Mouse (Mus musculus) small intestine, adult 2 months (tissue): ENCODE results near the gene Wasf3. TPM values are rescaled to one million over a fixed set of nuclear protein-coding genes. Genes with fewer than 3 reads are reported as not detected.

Experiments
- H3K27ac ChIP-seq: fragments of 200-500 bp; 2 replicates; pipeline ENCODE4 v1.5.1; 2012; ENCODE audit warnings: low read depth, low read length, control low read depth, inconsistent platforms; ENCODE audit not compliant: insufficient read depth
- H3K27me3 ChIP-seq: fragments of 200-500 bp; 2 replicates; pipeline ENCODE4 v1.6.1; 2012; ENCODE audit warnings: mild to moderate bottlenecking, moderate library complexity, low read length, inconsistent platforms; ENCODE audit not compliant: control insufficient read depth, insufficient read depth
- H3K36me3 ChIP-seq: fragments of 200-500 bp; 2 replicates; pipeline ENCODE4 v1.6.1; 2012; ENCODE audit warnings: mild to moderate bottlenecking, low read length, control low read depth, inconsistent platforms; ENCODE audit not compliant: control insufficient read depth, insufficient read depth
- H3K4me1 ChIP-seq: fragments of 200-500 bp; 2 replicates; pipeline ENCODE4 v1.6.1; 2012; ENCODE audit warnings: low read length, inconsistent platforms, mixed read lengths; ENCODE audit not compliant: control insufficient read depth, insufficient read depth, insufficient read length
- H3K4me3 ChIP-seq: fragments of 200-500 bp; 2 replicates; pipeline ENCODE4 v1.5.1; 2012; ENCODE audit warnings: low read depth, mild to moderate bottlenecking, control low read depth, inconsistent platforms, low read length, moderate library complexity
- CTCF ChIP-seq: fragments of 200-500 bp; IDR thresholded peaks from 2 replicates; pipeline ENCODE4 v1.5.1; 2012; ENCODE audit warnings: low read depth, mild to moderate bottlenecking, control low read depth, inconsistent platforms, low read length, moderate library complexity, mixed read lengths; ENCODE audit not compliant: insufficient replicate concordance, insufficient read length; ENCODE audit errors: extremely low read depth
- POLR2A ChIP-seq: fragments of 200-500 bp; IDR thresholded peaks from 2 replicates; pipeline ENCODE4 v1.6.1; 2012; ENCODE audit warnings: low read depth, mild to moderate bottlenecking, control low read depth, inconsistent platforms, low read length, moderate library complexity
- WGBS: fragments of 180-500 bp; shearing (Covaris S2); methylation state at CpG from one replicate; pipeline ENCODE4 v1.1.7; 2018; 5-methylcytosine and 5-hydroxymethylcytosine counted together
- polyA plus RNA-seq: library from polyadenylated mRNA; depleted of rRNA; stranded (reverse); fragments of >200 nt; gene quantifications from 2 replicates; pipeline ENCODE4 v1.2.3, GENCODE M21; 2012

The Wasf3 gene
- polyA plus RNA-seq, 1 experiment: 0.86 TPM

- H3K27me3 ChIP-seq: no peaks in the 10 kb centered on the region
- H3K36me3 ChIP-seq: no peaks in the 10 kb centered on the region
- TF ChIP-seq CTCF (no peak), POLR2A (no peak)
- 0 out of 2 replicates have a peak, but pooled peaks cover 3% of the 10 kb centered on the region for H3K4me1 ChIP-seq
- 68% methylated on average over 4 of the region's 4 CpGs for WGBS
- no peak overlapping the region for H3K4me3 ChIP-seq
- no peak overlapping the region for H3K27ac ChIP-seq
Measured at GRCm38 (mm10) chr5:146414611-146415010, 29.8 kb downstream of the Wasf3 start.

DNA sequence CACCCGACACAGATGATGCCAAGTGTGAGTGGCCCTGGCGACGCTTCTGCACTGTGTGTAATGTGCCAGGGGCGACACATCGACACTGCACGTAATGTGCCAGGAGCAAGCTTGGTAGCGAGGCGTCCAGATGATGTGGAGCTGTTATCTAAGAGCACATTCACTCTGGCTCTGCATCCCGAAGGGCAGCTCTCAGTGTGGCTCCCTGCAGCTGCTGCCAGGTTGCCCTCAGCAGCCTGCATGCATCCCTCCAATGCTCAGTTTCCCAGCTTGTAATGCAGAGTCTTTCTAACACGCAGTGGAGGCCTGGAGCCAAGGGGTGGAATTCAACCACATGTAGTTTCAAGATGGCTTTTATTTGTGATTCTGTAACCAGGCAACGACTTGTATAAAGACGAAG lies 30.4 kb downstream of the Wasf3 start:
- WGBS: 73% methylated on average over 12 of the region's 12 CpGs
- TF ChIP-seq POLR2A: no peak
- TF ChIP-seq CTCF: no peak

DNA sequence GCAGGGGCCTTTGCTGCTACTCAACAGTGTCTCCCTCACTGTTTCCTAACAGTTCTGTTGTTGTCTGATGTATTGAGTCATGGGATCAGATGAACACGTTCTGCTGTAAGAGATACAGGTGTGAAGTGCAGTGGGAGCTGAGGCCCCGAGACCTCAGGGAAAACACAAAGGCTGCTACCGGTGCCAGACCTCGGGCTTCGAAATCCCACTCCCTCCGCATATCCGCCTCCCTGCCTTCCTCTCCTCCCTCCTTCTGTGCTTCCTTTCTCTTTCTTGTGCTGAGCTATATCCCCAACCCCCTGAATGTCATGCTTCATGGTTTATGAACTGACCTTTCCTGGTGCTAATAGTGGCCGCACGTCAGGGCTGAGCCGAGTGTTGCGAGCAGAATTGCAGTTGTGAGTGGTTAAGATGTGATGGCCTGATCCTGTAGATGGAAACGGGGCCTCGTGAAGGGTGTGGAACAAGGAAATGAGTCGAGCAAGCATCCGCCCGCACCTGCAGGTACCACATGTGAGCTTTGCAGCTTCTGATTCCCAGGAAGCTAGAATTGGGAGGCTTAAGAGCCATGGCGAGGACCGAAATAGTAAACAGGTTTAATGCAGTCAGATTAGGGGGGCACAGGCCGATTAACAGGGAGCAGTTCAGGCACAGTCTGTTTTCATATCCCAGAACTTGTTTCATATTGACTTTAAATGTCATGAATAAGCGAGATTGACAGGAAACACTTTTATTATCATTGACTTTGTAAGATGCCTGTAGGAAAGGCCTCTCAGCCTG lies 31.7 kb downstream of the Wasf3 start:
- 0 out of 2 replicates have a peak, but pooled peaks cover 3% of the 10 kb centered on the region for H3K4me1 ChIP-seq
- 67% methylated on average over 20 of the region's 20 CpGs for WGBS
- no peak overlapping the region for H3K4me3 ChIP-seq
- no peak overlapping the region for H3K27ac ChIP-seq
- no peak for TF ChIP-seq CTCF
- no peak for TF ChIP-seq POLR2A
- no peaks in the 10 kb centered on the region for H3K27me3 ChIP-seq
- no peaks in the 10 kb centered on the region for H3K36me3 ChIP-seq

More for the DNA sequence above, 30.4 kb downstream of the Wasf3 start:
- no peak overlapping the region for H3K4me3 ChIP-seq
- H3K4me1 ChIP-seq: 0 out of 2 replicates have a peak, but pooled peaks cover 3% of the 10 kb centered on the region
- no peak overlapping the region for H3K27ac ChIP-seq
- no peaks in the 10 kb centered on the region for H3K27me3 ChIP-seq
- no peaks in the 10 kb centered on the region for H3K36me3 ChIP-seq

GRCm38 (mm10) chr5:146418092-146418491 lies 33.3 kb downstream of the Wasf3 start:
- no peak overlapping the region for H3K27ac ChIP-seq
- H3K36me3 ChIP-seq: no peaks in the 10 kb centered on the region
- H3K27me3 ChIP-seq: no peaks in the 10 kb centered on the region
- no peak overlapping the region for H3K4me3 ChIP-seq
- 41% methylated on average over 7 of the region's 7 CpGs for WGBS
- TF ChIP-seq POLR2A (no peak), CTCF (no peak)
- H3K4me1 ChIP-seq: 0 out of 2 replicates have a peak, but pooled peaks cover 3% of the 10 kb centered on the region

- WGBS: 39% methylated on average over 1 of the region's 1 CpGs
- Histone ChIP-seq H3K27me3 (no peaks in the 10 kb centered on the region), H3K4me3 (no peak overlapping the region), H3K27ac (no peak overlapping the region), H3K4me1 (0 out of 2 replicates have a peak, but pooled peaks cover 2% of the 10 kb centered on the region), H3K36me3 (no peaks in the 10 kb centered on the region)
- no peak for TF ChIP-seq POLR2A
- peak; percentile 66; the same call in 1 of the 2 replicates for TF ChIP-seq CTCF
Measured at GRCm38 (mm10) chr5:146420081-146420480, 35.3 kb downstream of the Wasf3 start.

- Histone ChIP-seq H3K4me1 (no peaks in the 10 kb centered on the region), H3K36me3 (no peaks in the 10 kb centered on the region), H3K27ac (no peak overlapping the region), H3K27me3 (no peaks in the 10 kb centered on the region), H3K4me3 (no peak overlapping the region)
- TF ChIP-seq POLR2A: no peak
- TF ChIP-seq CTCF: no peak
- WGBS: 73% methylated on average over 8 of the region's 8 CpGs
Measured at GRCm38 (mm10) chr5:146424711-146425326, 40.0 kb downstream of the Wasf3 start.

DNA sequence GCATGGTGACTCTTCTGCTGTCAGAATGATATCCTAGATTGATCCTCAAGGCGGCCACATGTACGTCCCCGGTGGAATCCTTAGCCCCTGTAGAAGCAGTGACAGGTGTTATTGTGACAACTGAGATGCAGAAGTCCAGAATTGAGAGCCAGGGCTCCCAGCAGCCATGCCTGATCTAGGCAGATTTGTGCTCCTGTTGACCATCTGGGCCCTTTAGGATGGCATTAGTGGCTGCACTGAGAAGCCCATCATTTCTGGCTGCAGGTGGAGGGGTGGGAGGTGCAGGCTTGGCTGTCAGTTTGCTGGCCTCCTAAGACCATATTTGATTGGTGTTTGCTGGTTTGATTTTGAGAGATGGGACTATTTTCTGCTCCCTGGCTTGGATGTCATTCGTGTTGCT lies 40.9 kb downstream of the Wasf3 start:
- Histone ChIP-seq H3K27ac (no peak overlapping the region), H3K36me3 (no peaks in the 10 kb centered on the region), H3K27me3 (no peaks in the 10 kb centered on the region), H3K4me1 (no peaks in the 10 kb centered on the region), H3K4me3 (no peak overlapping the region)
- 90% methylated on average over 4 of the region's 4 CpGs for WGBS
- no peak for TF ChIP-seq CTCF
- no peak for TF ChIP-seq POLR2A

DNA sequence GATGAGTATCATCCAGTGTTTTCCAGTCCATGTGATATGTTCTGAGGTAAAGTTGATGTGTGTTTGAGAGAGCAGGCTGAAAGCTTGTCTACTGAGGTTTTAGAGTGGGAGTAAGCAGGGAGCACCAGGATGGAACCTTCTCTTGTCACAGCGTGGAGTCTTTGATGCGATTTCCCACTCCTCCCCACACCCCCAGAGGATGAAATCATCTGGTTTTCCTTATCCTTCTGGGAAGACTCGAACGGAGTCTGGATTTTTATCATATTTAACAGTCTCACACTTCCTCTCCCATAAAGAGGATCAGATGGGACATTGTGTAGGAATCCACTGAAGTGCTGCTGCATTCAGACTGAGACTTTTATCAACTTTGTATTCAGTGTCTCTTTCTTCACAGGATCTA lies 43.3 kb downstream of the Wasf3 start:
- Histone ChIP-seq H3K4me1 (no peaks in the 10 kb centered on the region), H3K27me3 (no peaks in the 10 kb centered on the region), H3K4me3 (no peak overlapping the region), H3K27ac (no peak overlapping the region), H3K36me3 (no peaks in the 10 kb centered on the region)
- 69% methylated on average over 4 of the region's 4 CpGs for WGBS
- TF ChIP-seq CTCF: no peak
- TF ChIP-seq POLR2A: no peak
